Mouse (Mus musculus) heart, embryonic 13.5 days (tissue): ENCODE results near the gene Fam83d. TPM values are rescaled to one million over a fixed set of nuclear protein-coding genes. Genes with fewer than 3 reads are reported as not detected.
"Not testable (repeated sequence)": the region's sequence is repeated elsewhere in the genome, so short reads cannot be mapped to it uniquely, and the experiment has no call there.

Experiments
- ATAC-seq: fragments of 200-750 bp; cut with Nextera tagmentation; 2 replicates; pipeline ENCODE4 v1.8.0; 2017; ENCODE audit warnings: moderate TSS enrichment; ENCODE audit not compliant: insufficient number of reproducible peaks, low FRiP score, low TSS enrichment; ENCODE audit errors: extremely low read depth
- H3K27ac ChIP-seq: fragments of 300-500 bp; sonication (generic); replicated peaks from 2 replicates; pipeline ENCODE4 v1.5.1; 2015; ENCODE audit warnings: moderate library complexity, mild to moderate bottlenecking, inconsistent platforms
- H3K27me3 ChIP-seq: fragments of 300-500 bp; sonication (generic); replicated peaks from 2 replicates; pipeline ENCODE4 v1.6.1; 2015; ENCODE audit warnings: mild to moderate bottlenecking, inconsistent platforms
- H3K36me3 ChIP-seq: fragments of 300-500 bp; sonication (generic); 2 replicates; pipeline ENCODE4 v1.6.1; 2015; ENCODE audit warnings: mild to moderate bottlenecking, inconsistent platforms
- H3K4me1 ChIP-seq: fragments of 300-500 bp; sonication (generic); 2 replicates; pipeline ENCODE4 v1.6.1; 2015; ENCODE audit warnings: inconsistent platforms
- H3K4me2 ChIP-seq: fragments of 300-500 bp; sonication (generic); 2 replicates; pipeline ENCODE4 v1.6.1; 2015; ENCODE audit warnings: inconsistent platforms, mild to moderate bottlenecking, moderate library complexity
- H3K4me3 ChIP-seq: fragments of 300-500 bp; sonication (generic); 2 replicates; pipeline ENCODE4 v1.5.1; 2015; ENCODE audit warnings: moderate library complexity, mild to moderate bottlenecking, inconsistent platforms
- H3K9ac ChIP-seq: fragments of 300-500 bp; sonication (generic); 2 replicates; pipeline ENCODE4 v1.6.1; 2015; ENCODE audit warnings: inconsistent platforms, mild to moderate bottlenecking, moderate library complexity
- H3K9me3 ChIP-seq: fragments of 300-500 bp; sonication (generic); 2 replicates; pipeline ENCODE4 v1.6.1; 2016; ENCODE audit warnings: inconsistent platforms
- WGBS: fragments of 180-500 bp; shearing (Covaris S2); methylation state at CpG from one replicate; pipeline ENCODE4 v1.1.7; 2015; ENCODE audit warnings: mixed read lengths; 5-methylcytosine and 5-hydroxymethylcytosine counted together
- polyA plus RNA-seq: library from polyadenylated mRNA; unstranded; fragments of >200 nt; fragmentation: Nextera tagmentation; extraction: Ambion mirVana; gene quantifications from 2 replicates; pipeline ENCODE4 v1.2.1, GENCODE M21; 2015

Fam83d gene
- polyA plus RNA-seq, 1 experiment from 2014 or later = 56.9 TPM

DNA sequence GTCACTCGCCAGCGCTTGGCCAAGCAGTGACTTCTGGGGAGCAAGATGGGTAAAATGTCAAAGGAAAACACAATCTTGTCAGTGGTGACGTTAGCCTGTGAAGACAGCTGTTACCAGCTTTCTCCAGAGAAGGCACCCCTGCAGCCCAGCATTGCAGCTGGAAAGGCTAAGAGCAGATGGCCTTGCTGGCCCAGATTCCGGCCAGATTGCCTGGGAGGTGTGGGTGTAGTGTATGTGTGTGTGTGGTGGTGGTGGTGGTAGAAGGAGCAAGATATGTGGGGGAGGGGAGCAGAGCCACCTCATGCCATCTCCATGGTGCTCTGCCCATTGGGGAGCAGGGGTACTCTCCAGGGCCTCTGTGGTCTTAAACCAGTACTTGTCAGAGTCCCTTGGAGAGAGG lies 34.8 kb upstream of the Fam83d start:
- H3K9me3 ChIP-seq = no peaks in the 10 kb centered on the region
- H3K27me3 ChIP-seq = no peaks in the 10 kb centered on the region; the same call in 1 of the 2 replicates
- 55% methylated on average over 4 of the region's 4 CpGs for WGBS
- no peak overlapping the region for H3K4me3 ChIP-seq
- H3K27ac ChIP-seq = no peak overlapping the region
- no peak overlapping the region for H3K4me2 ChIP-seq
- no peak for ATAC-seq
- no peak overlapping the region for H3K9ac ChIP-seq
- H3K4me1 ChIP-seq = peaks cover 11% of the 10 kb centered on the region
- no peaks in the 10 kb centered on the region for H3K36me3 ChIP-seq

DNA sequence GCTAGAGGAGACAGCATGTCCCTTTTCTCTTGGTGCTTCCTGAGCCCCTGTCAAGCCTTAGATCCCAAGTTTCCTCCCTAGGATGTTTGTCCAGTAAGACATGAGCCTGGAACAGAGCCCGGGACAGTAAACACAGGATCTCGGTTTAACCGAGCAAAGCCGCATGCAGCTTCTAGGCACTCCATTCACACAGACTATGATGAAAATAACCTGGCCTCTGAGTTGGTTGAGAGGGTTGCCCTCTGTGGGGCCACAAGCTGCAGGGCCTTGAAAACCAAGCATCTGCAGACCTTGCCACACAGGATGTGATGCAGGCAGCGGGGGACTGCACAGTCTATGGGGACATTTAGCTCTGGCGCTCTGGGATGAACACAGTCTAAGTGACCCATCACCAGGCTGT lies 34.0 kb upstream of the Fam83d start:
- ATAC-seq = no peak

DNA sequence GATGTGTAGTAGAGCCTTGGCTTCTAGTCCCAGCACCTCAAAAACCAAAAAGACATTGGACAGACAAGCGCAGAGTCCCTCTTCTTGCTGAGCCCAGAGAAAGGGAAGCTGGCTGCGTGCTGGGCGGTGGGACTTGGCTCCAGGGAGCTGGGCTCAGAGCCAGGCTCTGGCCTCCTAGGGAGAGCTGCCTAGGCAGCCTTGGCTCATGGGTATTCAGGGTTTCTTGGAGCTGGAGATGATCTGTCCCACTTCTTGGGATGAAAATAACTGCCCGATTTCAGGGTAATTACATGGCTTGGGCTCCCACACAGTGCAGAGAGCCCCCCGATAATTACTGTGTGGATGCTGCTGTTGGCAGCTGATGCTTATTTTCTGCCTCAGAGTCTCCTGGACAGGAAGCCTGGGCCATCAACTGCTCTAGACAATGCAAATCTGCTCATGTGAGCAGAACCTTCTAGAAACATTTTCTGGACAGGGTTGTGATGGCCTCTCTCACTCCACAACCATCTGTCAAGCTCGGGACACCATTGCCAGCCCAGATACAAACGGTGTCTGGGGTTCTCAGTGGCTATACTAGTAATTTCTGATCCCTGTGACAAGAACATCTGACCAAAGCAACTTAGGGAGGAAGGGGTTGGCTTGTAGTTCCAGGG lies 33.3 kb upstream of the Fam83d start:
- no peaks in the 10 kb centered on the region for H3K36me3 ChIP-seq
- no peak overlapping the region for H3K4me2 ChIP-seq
- 61% methylated on average over 7 of the region's 7 CpGs for WGBS
- no peaks in the 10 kb centered on the region; the same call in 1 of the 2 replicates for H3K27me3 ChIP-seq
- H3K4me1 ChIP-seq = peaks cover 11% of the 10 kb centered on the region
- H3K27ac ChIP-seq = peak overlapping the region; percentile 42; the same call in 1 of the 2 replicates
- no peak overlapping the region for H3K4me3 ChIP-seq
- no peak for ATAC-seq
- no peak overlapping the region for H3K9ac ChIP-seq
- H3K9me3 ChIP-seq = no peaks in the 10 kb centered on the region

More for the DNA sequence above, 34.0 kb upstream of the Fam83d start:
- WGBS = 67% methylated on average over 6 of the region's 6 CpGs
- Histone ChIP-seq H3K9ac (no peak overlapping the region), H3K27ac (0 out of 2 replicates have a peak overlapping the region, but pooled peaks have one; percentile 42), H3K36me3 (no peaks in the 10 kb centered on the region), H3K4me3 (no peak overlapping the region), H3K27me3 (no peaks in the 10 kb centered on the region; the same call in 1 of the 2 replicates), H3K9me3 (no peaks in the 10 kb centered on the region), H3K4me1 (peaks cover 11% of the 10 kb centered on the region), H3K4me2 (no peak overlapping the region)

DNA sequence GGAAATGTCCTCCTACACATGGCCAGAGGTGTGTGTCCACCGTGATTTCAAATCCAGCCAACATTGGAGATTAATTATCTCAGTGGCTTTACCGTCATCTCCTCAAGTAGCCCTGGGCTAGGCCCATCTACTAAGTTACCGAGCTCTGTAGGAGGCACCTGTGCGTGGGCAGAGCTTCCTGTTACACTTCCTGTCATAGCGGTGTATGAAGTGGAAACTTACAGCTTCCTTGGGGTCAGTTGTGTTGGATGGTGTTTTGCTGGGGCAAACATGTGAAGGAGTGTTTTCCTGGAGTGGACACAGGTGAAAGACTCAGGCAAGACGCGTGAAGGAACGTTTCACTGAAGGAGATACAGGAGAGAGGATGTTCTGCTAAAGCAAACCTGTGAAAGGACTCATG lies 32.6 kb upstream of the Fam83d start:
- Histone ChIP-seq H3K4me1 (peaks cover 11% of the 10 kb centered on the region), H3K4me3 (no peak overlapping the region), H3K4me2 (no peak overlapping the region), H3K27me3 (no peaks in the 10 kb centered on the region; the same call in 1 of the 2 replicates), H3K36me3 (no peaks in the 10 kb centered on the region), H3K9me3 (no peaks in the 10 kb centered on the region), H3K9ac (no peak overlapping the region), H3K27ac (no peak overlapping the region)
- no peak for ATAC-seq
- 75% methylated on average over 8 of the region's 8 CpGs for WGBS

DNA sequence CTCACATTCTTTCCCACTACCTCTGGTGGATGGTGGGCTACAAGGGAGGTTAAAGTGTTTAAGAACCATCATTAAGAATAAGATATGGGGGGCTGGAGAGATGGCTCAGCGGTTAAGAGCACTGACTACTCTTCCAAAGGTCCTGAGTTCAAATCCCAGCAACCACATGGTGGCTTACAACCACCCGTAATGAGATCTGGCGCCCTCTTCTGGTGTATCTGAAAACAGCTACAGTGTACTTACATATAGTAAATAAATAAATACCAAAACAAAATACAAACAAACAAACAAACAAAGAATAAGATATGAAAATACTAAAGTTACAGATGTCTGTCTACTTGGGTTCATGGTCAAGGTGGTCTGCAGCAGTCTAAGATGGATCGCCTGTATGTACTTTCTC lies 31.6 kb upstream of the Fam83d start:
- H3K27me3 ChIP-seq, H3K36me3 ChIP-seq, H3K4me2 ChIP-seq, ATAC-seq, H3K9me3 ChIP-seq, H3K4me3 ChIP-seq, H3K9ac ChIP-seq, H3K27ac ChIP-seq: not testable (repeated sequence)
- WGBS = 78% methylated on average over 4 of the region's 4 CpGs
- peaks cover 11% of the 10 kb centered on the region for H3K4me1 ChIP-seq

DNA sequence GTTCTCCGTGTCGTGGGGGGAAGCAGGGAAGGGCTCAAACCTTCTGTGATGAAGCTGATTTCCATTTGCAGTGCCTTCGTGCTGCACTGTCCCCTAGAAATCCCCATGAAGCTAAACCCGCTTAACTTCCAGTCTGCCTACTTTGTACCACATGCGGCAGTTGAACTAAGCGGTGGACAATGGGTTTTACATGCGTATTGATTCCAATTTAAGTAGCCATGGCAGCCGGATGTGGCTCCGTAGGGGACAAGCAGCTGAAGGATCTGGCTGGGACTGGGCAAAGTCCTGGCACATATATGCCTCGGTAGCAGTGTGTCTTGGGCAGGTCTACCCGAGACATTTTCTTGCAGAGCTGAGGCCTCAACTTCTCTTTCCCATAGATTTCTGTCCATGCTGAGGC lies 29.3 kb upstream of the Fam83d start:
- peaks cover 11% of the 10 kb centered on the region for H3K4me1 ChIP-seq
- no peaks in the 10 kb centered on the region for H3K9me3 ChIP-seq
- no peak overlapping the region for H3K9ac ChIP-seq
- peaks cover 3% of the 10 kb centered on the region; the same call in 1 of the 2 replicates for H3K36me3 ChIP-seq
- no peaks in the 10 kb centered on the region for H3K27me3 ChIP-seq
- 82% methylated on average over 11 of the region's 11 CpGs for WGBS
- H3K4me2 ChIP-seq = no peak overlapping the region
- no peak for ATAC-seq
- no peak overlapping the region for H3K27ac ChIP-seq
- H3K4me3 ChIP-seq = no peak overlapping the region

DNA sequence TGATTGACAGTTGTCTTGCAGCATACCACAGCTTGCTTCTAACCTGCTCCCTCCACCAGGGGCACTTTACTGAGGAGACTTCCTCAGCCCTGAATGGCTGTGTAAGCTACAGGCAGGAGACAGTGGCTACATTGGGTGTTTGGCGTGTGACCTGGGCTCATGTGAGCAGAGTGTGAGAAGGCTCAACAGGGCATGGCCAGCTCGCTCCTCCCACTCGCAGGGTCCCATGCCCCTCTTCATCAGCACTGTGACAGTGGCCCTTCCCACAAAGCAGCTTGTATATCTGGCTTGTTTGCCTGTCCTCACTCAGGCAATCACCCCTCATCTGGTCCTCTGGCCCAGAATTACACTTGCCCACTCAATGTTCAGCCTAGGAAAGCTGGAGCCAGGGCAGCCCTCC lies 28.8 kb upstream of the Fam83d start:
- no peak for ATAC-seq
- no peak overlapping the region for H3K4me2 ChIP-seq
- H3K9me3 ChIP-seq = no peaks in the 10 kb centered on the region
- H3K27ac ChIP-seq = no peak overlapping the region
- peaks cover 9% of the 10 kb centered on the region for H3K4me1 ChIP-seq
- 54% methylated on average over 3 of the region's 3 CpGs for WGBS
- no peak overlapping the region for H3K4me3 ChIP-seq
- H3K36me3 ChIP-seq = peaks cover 3% of the 10 kb centered on the region; the same call in 1 of the 2 replicates
- no peak overlapping the region for H3K9ac ChIP-seq
- no peaks in the 10 kb centered on the region for H3K27me3 ChIP-seq

DNA sequence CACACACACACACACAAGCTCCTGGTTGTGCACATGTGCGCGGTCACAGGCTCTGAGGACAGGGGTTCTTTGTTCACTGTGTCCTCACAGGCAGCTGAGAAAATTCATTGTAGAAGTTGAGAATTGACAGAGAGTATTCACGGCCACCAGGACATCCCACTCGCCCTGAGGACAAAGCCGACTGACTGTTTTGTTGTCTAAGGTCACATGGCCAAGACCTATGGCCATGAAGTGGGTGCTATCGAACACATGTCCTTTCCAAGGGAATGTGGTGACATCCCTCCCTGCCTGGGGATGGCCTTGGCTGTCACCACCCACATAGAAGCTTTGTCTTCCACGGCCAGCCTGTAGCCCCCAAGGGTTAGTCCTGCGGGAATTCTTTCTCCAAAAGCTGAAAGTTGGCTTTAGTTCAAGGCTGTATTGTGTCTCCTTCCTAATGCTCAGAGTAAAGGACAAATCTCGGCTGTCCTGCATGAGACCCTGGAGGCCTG lies 26.8 kb upstream of the Fam83d start:
- WGBS = 60% methylated on average over 9 of the region's 9 CpGs
- Histone ChIP-seq H3K9me3 (no peaks in the 10 kb centered on the region), H3K4me1 (peaks cover 8% of the 10 kb centered on the region), H3K4me2 (no peak overlapping the region), H3K27me3 (no peaks in the 10 kb centered on the region), H3K36me3 (peaks cover 3% of the 10 kb centered on the region; the same call in 1 of the 2 replicates), H3K4me3 (no peak overlapping the region), H3K27ac (no peak overlapping the region), H3K9ac (no peak overlapping the region)
- ATAC-seq = no peak

DNA sequence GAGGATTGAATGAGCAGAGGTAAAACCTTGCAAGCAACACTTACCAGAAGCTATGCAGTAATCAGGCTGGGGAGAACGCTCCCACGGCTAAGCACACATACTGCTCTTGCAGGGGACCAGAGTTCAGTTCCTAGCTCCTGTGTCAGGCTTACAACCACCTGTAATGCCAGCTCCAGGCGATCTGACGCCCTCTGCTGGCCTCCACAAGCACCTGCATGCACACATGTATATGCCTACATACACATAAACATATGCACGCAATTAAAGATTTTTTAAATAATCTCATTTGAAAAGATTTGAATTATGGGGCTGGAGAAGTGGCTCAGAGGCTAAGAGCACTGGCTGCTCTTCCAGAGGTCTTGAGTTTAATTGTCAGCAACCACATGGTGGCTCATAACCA lies 25.5 kb upstream of the Fam83d start:
- Histone ChIP-seq H3K4me1 (peaks cover 13% of the 10 kb centered on the region), H3K4me2 (no peak overlapping the region), H3K4me3 (no peak overlapping the region), H3K9me3 (no peaks in the 10 kb centered on the region), H3K27ac (no peak overlapping the region), H3K27me3 (no peaks in the 10 kb centered on the region), H3K36me3 (peaks cover 3% of the 10 kb centered on the region; the same call in 1 of the 2 replicates), H3K9ac (no peak overlapping the region)
- WGBS = 64% methylated on average over 5 of the region's 5 CpGs
- ATAC-seq = no peak

DNA sequence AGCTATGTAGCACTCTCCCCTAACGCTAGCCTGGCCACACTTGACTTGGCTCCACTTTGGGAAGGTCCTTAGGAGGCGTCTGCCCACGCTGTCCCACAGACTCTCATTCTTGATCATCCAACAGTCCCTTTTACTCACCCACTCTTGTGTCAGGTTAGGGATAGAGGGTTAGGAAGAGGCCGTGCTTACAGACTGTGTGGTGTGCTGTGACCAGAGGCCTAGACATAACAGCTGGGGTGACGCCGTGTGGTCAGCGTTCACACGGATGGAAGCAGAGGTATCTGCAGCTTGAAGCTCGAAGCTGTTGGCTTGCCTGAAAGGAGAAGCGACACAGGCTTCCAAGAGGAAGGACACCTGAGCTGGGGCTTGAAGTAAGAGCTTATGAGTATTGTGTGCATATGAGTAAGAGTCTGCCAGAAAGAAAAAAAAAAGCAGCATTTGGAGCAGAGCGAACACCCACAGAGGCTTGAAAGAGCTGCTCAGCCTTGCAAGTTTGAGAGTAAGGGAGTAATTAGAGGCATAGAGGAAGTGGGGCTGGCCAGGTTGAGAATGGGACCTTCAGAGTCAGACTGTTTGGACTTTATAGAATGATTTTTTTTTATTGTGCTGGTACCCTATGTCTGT lies 24.3 kb upstream of the Fam83d start:
- Histone ChIP-seq H3K9me3 (no peaks in the 10 kb centered on the region), H3K4me2 (no peak overlapping the region), H3K9ac (no peak overlapping the region), H3K4me1 (peaks cover 13% of the 10 kb centered on the region), H3K36me3 (peaks cover 3% of the 10 kb centered on the region; the same call in 1 of the 2 replicates), H3K4me3 (no peak overlapping the region), H3K27ac (no peak overlapping the region), H3K27me3 (no peaks in the 10 kb centered on the region)
- WGBS = 82% methylated on average over 11 of the region's 11 CpGs
- no peak for ATAC-seq

DNA sequence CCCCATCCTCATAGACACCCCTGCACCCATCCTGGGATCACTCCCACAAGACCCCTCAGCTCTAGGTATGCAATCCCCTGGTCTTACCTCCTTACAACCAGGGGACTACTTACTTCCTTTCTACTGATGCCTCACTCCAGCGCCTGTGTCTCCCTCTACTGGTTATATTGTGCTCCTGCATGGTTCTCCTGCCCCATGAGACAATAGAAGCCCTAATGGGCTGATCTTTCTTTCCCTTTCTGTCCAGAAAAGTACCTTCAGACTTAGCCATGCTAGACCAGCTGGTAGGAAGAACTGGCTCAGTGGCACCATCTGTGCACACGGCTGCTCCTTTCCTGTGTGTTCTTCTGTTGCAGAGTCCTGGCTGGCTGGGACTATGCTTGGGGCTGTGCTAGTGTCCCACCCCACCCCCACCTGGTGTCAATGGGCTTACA lies 22.8 kb upstream of the Fam83d start:
- peaks cover 13% of the 10 kb centered on the region for H3K4me1 ChIP-seq
- no peak overlapping the region for H3K4me3 ChIP-seq
- no peak overlapping the region for H3K4me2 ChIP-seq
- no peak overlapping the region for H3K27ac ChIP-seq
- WGBS = 20% methylated on average over 2 of the region's 2 CpGs
- no peak overlapping the region for H3K9ac ChIP-seq
- H3K36me3 ChIP-seq = peaks cover 3% of the 10 kb centered on the region; the same call in 1 of the 2 replicates
- ATAC-seq = no peak
- H3K27me3 ChIP-seq = no peaks in the 10 kb centered on the region
- no peaks in the 10 kb centered on the region for H3K9me3 ChIP-seq
